Mouse (Mus musculus) heart, adult 2 months (tissue): ENCODE results near the gene Gm428.

Experiments
- CTCF ChIP-seq: fragments of 200-600 bp; IDR thresholded peaks from 2 replicates; pipeline ENCODE4 v1.8.1; 2022; ENCODE audit warnings: antibody characterized with exemption, mild to moderate bottlenecking, moderate library complexity
- EP300 ChIP-seq: fragments of 200-500 bp; IDR thresholded peaks from 2 replicates; pipeline ENCODE4 v1.6.1; 2011; ENCODE audit warnings: low read depth, low read length, control low read depth; ENCODE audit not compliant: insufficient read depth
- POLR2A ChIP-seq: fragments of 200-500 bp; IDR thresholded peaks from 2 replicates; pipeline ENCODE4 v1.6.1; 2011; ENCODE audit warnings: mild to moderate bottlenecking, low read depth, low read length, control low read depth; ENCODE audit not compliant: insufficient read depth

DNA sequence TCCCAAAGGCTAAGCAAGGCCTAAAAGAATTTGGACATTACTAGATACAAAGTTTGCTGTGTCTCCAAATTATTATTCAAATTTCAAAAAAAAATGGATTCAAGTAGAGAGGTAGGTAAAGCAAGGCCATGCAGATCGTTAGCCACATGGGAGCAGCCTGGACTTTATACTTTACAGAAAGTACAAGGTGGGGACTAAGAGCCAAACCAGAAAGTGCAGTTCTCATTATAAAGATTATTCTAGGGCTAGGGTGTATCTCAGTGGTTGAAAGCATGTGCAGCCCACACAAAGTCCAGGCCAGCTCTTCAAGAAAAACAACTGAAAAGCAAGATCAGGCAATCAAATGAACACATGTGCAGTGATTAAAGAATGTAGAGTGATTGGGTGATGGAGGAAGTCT is 35.4 kb downstream of the Gm428 start:
- TF ChIP-seq POLR2A (no peak), CTCF (no peak), EP300 (no peak)
